Mouse (Mus musculus) ES-CJ7 (cell line): Measurements from ENCODE around the gene Setdb1.
"Not testable (repeated sequence)": the region's sequence is repeated elsewhere in the genome, so short reads cannot be mapped to it uniquely, and the experiment has no call there.

ENCODE experiments used
- DNase-seq: peaks from one replicate; pipeline ENCODE4 v3.0.0; 2011; ENCODE audit warnings: low read depth, low spot score

Gene Setdb1

GRCm38 (mm10) chr3:95356701-95357449 lies at the start of gene Setdb1:
Setdb1 (minus strand) TSS chr3:95357202.
- DNase-seq = peak; percentile 98

GRCm38 (mm10) chr3:95402741-95403140 lies 45.7 kb upstream of the Setdb1 start, which contains the start of gene 4930558C23Rik:
4930558C23Rik (minus strand) TSS chr3:95402841.
- no peak for DNase-seq

- DNase-seq = peak; percentile 74
Observed at GRCm38 (mm10) chr3:95394385-95394784, 37.4 kb upstream of the Setdb1 start.

- no peak for DNase-seq
Observed at GRCm38 (mm10) chr3:95385401-95386075, 28.5 kb upstream of the Setdb1 start.

- DNase-seq = no peak
Observed at GRCm38 (mm10) chr3:95373208-95373607, 16.2 kb upstream of the Setdb1 start.

GRCm38 (mm10) chr3:95370101-95370500 lies 13.1 kb upstream of the Setdb1 start:
- peak; percentile 83 for DNase-seq

- not testable (repeated sequence) for DNase-seq
Observed at GRCm38 (mm10) chr3:95360276-95360675, 3.3 kb upstream of the Setdb1 start.

- no peak for DNase-seq
Observed at GRCm38 (mm10) chr3:95357746-95358145, 744 bp upstream of the Setdb1 start.

- not testable (repeated sequence) for DNase-seq
Observed at GRCm38 (mm10) chr3:95355911-95356544, 974 bp downstream of the Setdb1 start.

- peak; percentile 79 for DNase-seq
Observed at GRCm38 (mm10) chr3:95349491-95349890, 7.5 kb downstream of the Setdb1 start.

- not testable (repeated sequence) for DNase-seq
Observed at GRCm38 (mm10) chr3:95348343-95348742, 8.7 kb downstream of the Setdb1 start.

GRCm38 (mm10) chr3:95346454-95346853 lies 10.5 kb downstream of the Setdb1 start:
- DNase-seq = no peak

- DNase-seq = peak; percentile 30
Observed at GRCm38 (mm10) chr3:95343356-95344000, 13.5 kb downstream of the Setdb1 start.

GRCm38 (mm10) chr3:95338251-95338650 lies 18.8 kb downstream of the Setdb1 start:
- DNase-seq = no peak

GRCm38 (mm10) chr3:95337345-95337744 lies 19.7 kb downstream of the Setdb1 start:
- DNase-seq = no peak

- DNase-seq = no peak
Observed at GRCm38 (mm10) chr3:95331528-95331927, 25.5 kb downstream of the Setdb1 start.

- no peak for DNase-seq
Observed at GRCm38 (mm10) chr3:95328803-95329404, 28.1 kb downstream of the Setdb1 start.

GRCm38 (mm10) chr3:95324454-95325144 lies 32.4 kb downstream of the Setdb1 start:
- DNase-seq = no peak

- no peak for DNase-seq
Observed at GRCm38 (mm10) chr3:95323429-95323828, 33.6 kb downstream of the Setdb1 start.

GRCm38 (mm10) chr3:95319701-95320625 lies 37.0 kb downstream of the Setdb1 start:
- DNase-seq = no peak
